Mouse (Mus musculus) telencephalon, adult 2 months (tissue): ENCODE measurements around the gene Banp.

ENCODE experiments used
- DNase-seq: peaks from one replicate; pipeline ENCODE4 v3.0.0-alpha.2; 2011; ENCODE audit warnings: low read depth, low spot score

The Banp gene

DNA sequence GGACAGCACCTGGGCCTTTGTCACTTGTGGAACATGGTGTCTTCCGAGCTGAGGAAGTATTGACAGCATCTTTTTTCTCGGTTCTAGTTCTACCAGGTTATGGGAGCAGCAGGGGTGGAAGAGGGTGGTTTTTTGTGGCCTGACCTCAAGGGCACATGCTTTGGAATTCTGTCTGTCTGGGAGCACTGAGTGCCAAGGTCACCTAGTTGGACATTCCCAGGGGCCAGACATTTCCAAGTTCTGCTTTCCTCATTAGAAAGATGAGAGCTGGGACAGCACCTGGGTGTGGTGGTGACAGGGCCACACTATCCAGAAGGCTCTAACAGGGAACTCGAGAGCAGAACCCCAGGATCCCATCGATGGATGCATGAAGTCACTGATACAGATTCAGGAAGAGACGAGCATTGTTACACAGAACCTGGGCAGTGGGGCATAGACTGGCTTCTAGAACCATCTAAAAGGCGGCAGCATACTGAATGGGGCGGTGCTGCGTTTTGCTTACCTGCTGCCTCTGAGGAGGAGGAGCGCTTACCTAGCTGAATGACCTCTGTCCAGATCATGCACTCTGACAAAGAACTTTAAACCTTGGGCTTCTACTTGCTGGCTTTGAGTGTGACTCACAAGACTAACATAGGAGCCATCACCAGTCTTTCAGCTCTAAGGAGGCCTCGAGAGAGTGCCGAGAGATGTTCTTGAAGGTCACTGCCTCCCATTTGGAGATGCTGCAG is 31.4 kb downstream of the Banp start:
- DNase-seq = no peak

DNA sequence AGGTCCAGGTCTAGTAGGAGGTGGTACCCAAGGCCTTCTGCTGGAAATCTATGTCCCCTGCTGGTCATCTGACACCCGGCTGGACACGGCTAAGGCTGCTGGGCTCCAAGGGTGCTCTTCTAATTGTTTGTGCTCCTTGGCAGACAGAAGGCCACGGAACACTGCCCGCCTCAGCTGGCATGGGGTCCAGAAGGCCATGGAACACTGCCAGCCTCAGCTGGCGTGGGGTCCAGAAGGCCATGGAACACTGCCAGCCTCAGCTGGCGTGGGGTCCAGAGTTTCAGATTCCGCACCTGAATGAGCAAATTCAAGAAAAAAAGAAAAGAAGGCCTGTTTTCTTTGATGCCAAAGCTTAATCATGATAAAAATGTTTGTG is 32.0 kb downstream of the Banp start:
- no peak for DNase-seq

- no peak for DNase-seq
These were observed 36.1 kb downstream of the Banp start for GRCm38 (mm10) chr8:121985673-121986072.

- DNase-seq = no peak
These were observed 38.3 kb downstream of the Banp start for GRCm38 (mm10) chr8:121987892-121988291.

DNA sequence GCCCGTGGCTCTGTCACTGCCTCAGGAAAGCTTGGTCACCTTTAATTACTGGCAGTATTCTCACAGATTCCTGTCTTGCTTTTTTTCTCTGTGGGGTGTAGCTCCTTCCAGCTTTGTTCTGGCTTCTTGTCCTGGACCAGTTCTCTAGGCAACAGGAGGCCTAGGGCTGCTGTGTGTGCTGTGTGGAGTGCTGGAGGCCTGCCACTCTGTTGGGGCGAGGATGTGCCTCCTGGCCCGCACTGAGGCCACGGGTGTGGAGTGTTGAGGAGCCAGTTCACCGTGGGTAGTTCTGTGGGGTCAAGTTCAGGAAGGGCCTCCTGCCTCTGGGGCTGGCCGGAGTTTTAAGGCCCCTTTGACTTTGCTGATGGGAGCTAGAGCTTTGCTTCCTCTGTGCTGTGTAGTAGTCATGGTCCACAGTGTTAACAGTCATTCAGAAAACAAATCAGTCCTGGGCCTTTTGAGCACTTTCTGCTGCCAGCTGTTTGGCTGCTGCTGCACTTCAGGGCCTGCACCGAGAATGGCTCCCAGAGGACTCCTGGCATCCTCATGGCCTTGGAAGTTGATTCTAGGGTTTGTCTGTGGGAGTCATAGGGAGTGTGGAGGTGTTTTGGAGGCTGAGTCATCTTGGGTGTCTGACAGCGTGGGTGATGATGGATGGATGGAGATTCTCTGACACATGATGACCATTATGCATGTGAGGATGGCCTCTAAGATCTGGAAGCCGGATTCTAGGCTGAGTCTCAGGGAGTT is 41.1 kb downstream of the Banp start:
- no peak for DNase-seq

- DNase-seq = no peak
These were observed 42.1 kb downstream of the Banp start for GRCm38 (mm10) chr8:121991611-121992010.

GRCm38 (mm10) chr8:121992911-121993310 is 43.4 kb downstream of the Banp start:
- DNase-seq = no peak

GRCm38 (mm10) chr8:121995112-121995511 is 45.6 kb downstream of the Banp start:
- DNase-seq = no peak

DNA sequence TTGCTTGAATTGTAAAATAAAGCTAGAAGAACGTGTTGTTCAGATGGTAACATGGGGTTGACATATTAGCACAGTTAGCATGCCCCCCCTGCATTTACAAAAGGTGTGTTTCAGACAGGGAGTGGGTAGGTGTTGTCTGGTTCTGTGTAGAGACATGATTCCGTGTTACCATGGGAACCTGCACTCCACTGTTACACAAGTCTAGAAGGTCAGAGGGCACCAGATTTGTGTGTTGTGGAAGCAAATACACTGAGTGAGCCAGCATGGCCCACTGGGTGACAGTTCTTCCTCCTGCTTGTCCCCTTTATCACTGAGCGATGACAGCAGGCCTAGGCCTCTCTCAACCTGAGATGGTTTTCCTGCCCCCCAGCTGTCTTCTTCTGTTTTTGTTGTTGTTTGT is 46.3 kb downstream of the Banp start:
- DNase-seq = no peak

GRCm38 (mm10) chr8:121998631-121999030 is 49.1 kb downstream of the Banp start:
- no peak for DNase-seq

DNA sequence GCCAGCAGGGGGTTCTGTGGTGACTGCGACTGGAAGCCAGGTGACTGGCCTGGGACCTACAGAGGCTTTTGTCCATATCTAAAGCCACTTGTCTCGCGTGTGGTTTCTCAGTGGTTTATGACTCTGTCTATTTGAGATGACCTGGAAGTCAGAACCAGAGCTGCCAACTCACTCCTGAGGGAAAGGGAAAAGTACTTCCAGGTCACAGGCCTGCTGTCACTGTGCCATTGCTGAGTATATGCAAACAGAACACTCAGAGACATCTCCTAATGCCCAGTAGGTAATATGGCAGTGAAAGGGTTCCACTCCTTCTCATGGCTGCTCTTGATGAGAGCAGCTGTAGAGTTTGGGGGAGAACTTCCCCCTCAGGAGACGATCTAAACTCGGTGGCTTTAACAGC is 49.7 kb downstream of the Banp start:
- no peak for DNase-seq

DNA sequence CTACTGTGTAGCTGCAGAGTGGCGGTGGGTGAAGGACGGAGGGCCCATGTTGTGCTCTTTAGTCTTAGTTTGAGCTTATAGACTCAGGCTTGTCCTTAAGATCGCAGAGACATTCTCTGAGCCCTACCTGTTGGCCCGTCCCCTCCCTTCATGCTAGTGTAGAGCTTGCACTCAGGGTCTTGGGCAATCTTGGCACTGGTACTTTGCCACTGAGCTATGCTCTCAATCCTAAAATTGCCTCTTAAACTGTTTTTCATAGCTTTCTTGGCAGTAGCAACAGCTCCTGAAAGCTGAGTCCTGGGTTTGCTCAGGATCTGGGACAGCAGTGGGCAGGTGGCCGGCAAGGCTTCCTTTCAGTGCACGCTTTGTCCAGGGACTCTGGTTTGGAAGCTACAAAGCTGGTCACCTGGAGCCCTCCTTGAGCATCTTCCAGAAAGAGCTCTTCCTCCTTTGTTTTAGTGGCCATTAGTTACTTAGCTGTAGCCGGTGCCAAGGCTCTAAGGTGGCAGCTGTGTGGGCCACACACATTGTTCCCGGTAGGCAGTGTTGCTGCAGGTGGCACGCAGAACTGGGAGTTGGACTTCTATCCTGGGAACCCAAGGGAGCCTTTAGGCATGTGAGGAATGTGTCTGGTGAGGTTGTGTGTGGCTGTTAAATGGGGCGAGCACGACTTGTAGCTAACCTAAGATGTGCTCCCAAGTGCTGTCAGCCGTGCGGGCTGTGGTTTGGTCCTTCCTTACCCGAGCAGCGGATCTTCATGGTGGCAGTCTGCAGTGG is 52.0 kb downstream of the Banp start:
- DNase-seq = no peak

GRCm38 (mm10) chr8:122003646-122004045 is 54.1 kb downstream of the Banp start:
- no peak for DNase-seq

GRCm38 (mm10) chr8:122004131-122004530 is 54.6 kb downstream of the Banp start:
- no peak for DNase-seq

- DNase-seq = no peak
These were observed 56.1 kb downstream of the Banp start for GRCm38 (mm10) chr8:122005422-122006204.

DNA sequence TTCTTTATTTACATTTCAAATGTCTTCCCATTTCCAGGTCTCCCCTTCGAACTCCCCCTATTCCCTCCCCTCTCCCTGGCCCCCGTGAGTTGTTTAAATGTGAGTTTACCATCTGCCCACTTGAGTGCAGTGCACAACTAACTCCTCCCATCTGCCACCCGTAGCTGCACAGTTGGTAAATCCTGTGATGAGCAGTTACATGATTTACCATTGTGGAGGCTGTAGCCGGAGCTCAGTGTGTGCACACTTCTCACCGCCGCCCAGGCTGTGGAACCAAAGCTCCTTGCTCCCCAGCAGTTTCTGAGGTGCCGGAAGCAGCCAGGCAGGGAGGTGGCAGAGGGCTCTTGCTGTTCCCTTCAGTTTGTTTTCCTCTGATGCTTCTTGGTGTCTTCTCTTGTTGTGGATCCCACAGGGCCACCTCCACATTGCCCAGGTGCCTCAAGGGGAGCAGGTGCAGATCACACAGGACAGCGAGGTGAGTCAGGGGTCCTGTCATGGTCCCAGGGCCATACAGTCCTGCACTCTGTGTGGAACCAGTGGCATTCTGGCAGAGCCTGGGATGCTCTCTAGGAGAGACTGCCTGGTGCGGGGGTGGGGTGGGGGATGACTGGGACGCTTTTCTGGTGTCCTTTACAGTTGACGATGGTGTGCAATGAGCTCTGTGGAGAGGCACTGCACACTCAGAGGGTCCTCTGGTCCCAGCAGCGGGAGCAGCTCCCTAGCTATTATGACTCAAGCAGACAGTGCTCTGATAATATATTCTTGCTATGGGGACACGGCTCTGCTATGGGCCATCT is 57.3 kb downstream of the Banp start:
- peak; percentile 69 for DNase-seq

DNA sequence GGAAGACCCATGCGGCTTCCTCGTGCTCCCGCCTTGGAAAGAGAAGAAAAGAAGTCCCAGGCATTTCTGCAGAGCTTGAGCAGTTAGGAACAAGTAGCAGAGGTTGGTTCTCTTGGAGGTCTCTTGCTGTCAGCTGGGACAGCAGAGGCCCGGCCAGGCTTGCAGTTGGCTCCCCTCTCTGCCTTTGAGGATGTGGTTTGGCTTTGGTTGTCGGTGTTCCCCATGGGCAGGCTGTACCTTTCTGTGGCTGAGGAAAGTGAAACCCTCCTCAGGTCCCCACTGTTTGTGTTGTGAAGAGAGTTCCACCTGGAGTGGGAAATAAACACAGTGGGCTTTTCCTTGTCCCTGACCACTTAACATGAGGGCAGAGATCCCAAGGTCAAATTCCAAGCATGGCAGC is 58.8 kb downstream of the Banp start:
- no peak for DNase-seq

- no peak for DNase-seq
These were observed 61.1 kb downstream of the Banp start for GRCm38 (mm10) chr8:122010638-122011037.

DNA sequence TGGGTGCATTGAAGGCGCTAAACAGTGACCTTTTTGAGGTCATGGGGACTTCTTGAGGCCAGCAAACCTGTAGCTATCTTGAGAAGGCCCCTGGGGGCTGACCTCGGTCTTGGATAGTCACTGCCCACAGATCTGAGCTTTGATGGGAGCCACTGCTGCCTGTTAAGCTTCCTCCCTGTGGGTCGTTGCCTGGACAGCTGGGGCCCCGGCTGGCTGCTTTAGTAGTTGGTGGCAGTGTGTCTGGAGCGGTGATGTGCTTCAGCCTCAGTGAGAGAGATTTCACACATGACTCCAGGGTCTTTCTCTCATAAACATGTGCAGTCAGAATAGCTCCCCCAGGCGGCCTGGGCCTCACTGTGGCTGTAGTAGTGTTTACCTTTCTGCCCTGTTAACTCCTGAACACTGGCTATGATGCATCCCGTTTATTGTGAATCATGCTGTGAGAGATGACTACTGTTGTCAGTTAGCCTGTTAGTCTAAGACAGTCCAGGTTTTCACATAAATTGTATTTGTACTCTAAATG is 61.6 kb downstream of the Banp start:
- no peak for DNase-seq

DNA sequence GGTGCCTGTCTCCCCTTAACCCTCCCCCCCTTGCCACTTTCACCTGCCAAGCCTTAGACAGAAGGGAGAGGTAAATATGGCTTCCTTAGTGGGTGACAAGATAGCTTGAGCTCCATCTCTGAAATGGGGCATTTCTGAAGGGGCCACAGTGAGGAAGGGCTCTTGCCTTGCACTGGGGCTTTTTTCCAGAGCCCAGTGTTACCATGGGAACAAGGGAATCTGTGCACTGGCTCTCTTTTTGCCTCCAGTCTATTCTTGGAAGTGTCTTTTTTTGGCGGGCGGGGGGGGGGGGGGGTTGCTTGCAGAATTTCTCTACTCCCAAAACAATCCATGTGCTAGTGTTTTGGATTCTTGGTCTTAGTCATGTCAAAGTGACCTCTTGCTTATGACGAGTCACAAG is 65.1 kb downstream of the Banp start:
- DNase-seq = no peak
